Mouse (Mus musculus) urinary bladder, adult 2 months (tissue): ENCODE data around the gene Zbtb7b. TPM values are rescaled to one million over a fixed set of nuclear protein-coding genes. Genes with fewer than 3 reads are reported as not detected.

Source experiments
- DNase-seq: peaks from one replicate; pipeline ENCODE4 v3.0.0; 2022; ENCODE audit warnings: low spot score
- polyA plus RNA-seq: library from polyadenylated mRNA; depleted of rRNA; stranded (reverse); fragments of >200 nt; gene quantifications from 2 replicates; pipeline ENCODE4 v1.2.3, GENCODE M21; 2012; rRNA removed

Zbtb7b gene
- polyA plus RNA-seq, 1 experiment, result 36.4 TPM

- DNase-seq, result no peak
Measured at GRCm38 (mm10) chr3:89337062-89337720, 57.4 kb downstream of the Zbtb7b start.

GRCm38 (mm10) chr3:89336529-89336928 is 58.0 kb downstream of the Zbtb7b start:
- no peak for DNase-seq

- DNase-seq, result no peak
Measured at GRCm38 (mm10) chr3:89333053-89333452, 61.5 kb downstream of the Zbtb7b start.

- no peak for DNase-seq
Measured at GRCm38 (mm10) chr3:89332476-89332875, 62.1 kb downstream of the Zbtb7b start.

- no peak for DNase-seq
Measured at GRCm38 (mm10) chr3:89332013-89332412, 62.6 kb downstream of the Zbtb7b start.

- no peak for DNase-seq
Measured at GRCm38 (mm10) chr3:89331561-89331960, 63.0 kb downstream of the Zbtb7b start.

GRCm38 (mm10) chr3:89330948-89331347 is 63.6 kb downstream of the Zbtb7b start:
- no peak for DNase-seq

- DNase-seq, result no peak
Measured at GRCm38 (mm10) chr3:89330346-89330745, 64.2 kb downstream of the Zbtb7b start.

- DNase-seq, result no peak
Measured at GRCm38 (mm10) chr3:89328623-89329022, 66.0 kb downstream of the Zbtb7b start.

Other genes with a start within 250 kb of the Zbtb7b start
- 0.44 and 0.49 TPM in 2 replicates for gene Hcn3, start 234.6 kb downstream of the Zbtb7b start, polyA plus RNA-seq
- gene Clk2, start 230.0 kb downstream of the Zbtb7b start, polyA plus RNA-seq, result 73.9 and 89.8 TPM in 2 replicates
- 69.8 and 72.3 TPM in 2 replicates for gene Scamp3, start 217.3 kb downstream of the Zbtb7b start, polyA plus RNA-seq
- gene Fam189b, start 211.6 kb downstream of the Zbtb7b start, polyA plus RNA-seq, result 32.9 and 42.3 TPM in 2 replicates
- gene Gba, start 191.8 kb downstream of the Zbtb7b start, polyA plus RNA-seq, result 58.7 and 60.8 TPM in 2 replicates
- 59.3 and 69.8 TPM in 2 replicates for gene Thbs3, start 179.6 kb downstream of the Zbtb7b start, polyA plus RNA-seq
- 112 and 131 TPM in 2 replicates for gene Mtx1, start 167.7 kb downstream of the Zbtb7b start, polyA plus RNA-seq
- gene Muc1, start 165.7 kb downstream of the Zbtb7b start, polyA plus RNA-seq, result 0.94 and 1.2 TPM in 2 replicates
- gene Krtcap2, start 148.8 kb downstream of the Zbtb7b start, polyA plus RNA-seq, result 67.7 and 77.1 TPM in 2 replicates
- gene Trim46, start 148.5 kb downstream of the Zbtb7b start, polyA plus RNA-seq, result 4.1 and 6.0 TPM in 2 replicates
- gene Dpm3, start 135.4 kb downstream of the Zbtb7b start, polyA plus RNA-seq, result 200 and 251 TPM in 2 replicates
- 128 and 156 TPM in 2 replicates for gene Slc50a1, start 124.2 kb downstream of the Zbtb7b start, polyA plus RNA-seq
- 41.8 and 43.5 TPM in 2 replicates for gene Efna1, start 113.6 kb downstream of the Zbtb7b start, polyA plus RNA-seq
- 0.36 and 0.55 TPM in 2 replicates for gene Efna3, start 71.8 kb downstream of the Zbtb7b start, polyA plus RNA-seq
- gene Efna4, start 56.7 kb downstream of the Zbtb7b start, polyA plus RNA-seq, result 3.4 and 3.7 TPM in 2 replicates
- gene Adam15, start 44.8 kb downstream of the Zbtb7b start, polyA plus RNA-seq, result 96.1 and 101 TPM in 2 replicates
- gene Dcst2, start 32.8 kb downstream of the Zbtb7b start, polyA plus RNA-seq, result 0.24 and 0.41 TPM in 2 replicates
- gene Dcst1, start 29.5 kb downstream of the Zbtb7b start, polyA plus RNA-seq, result 0.07 and 0.33 TPM in 2 replicates
- gene Lenep, start 8.0 kb upstream of the Zbtb7b start, polyA plus RNA-seq, result 1.2 and 1.5 TPM in 2 replicates
- gene Flad1, start 17.1 kb upstream of the Zbtb7b start, polyA plus RNA-seq, result 30.8 and 34.6 TPM in 2 replicates
- 21.7 and 29.6 TPM in 2 replicates for gene Cks1b, start 23.6 kb upstream of the Zbtb7b start, polyA plus RNA-seq
- 85.7 and 87.7 TPM in 2 replicates for gene Shc1, start 23.7 kb upstream of the Zbtb7b start, polyA plus RNA-seq
- 34.0 and 38.0 TPM in 2 replicates for gene Pygo2, start 35.4 kb upstream of the Zbtb7b start, polyA plus RNA-seq
- gene Pbxip1, start 41.9 kb upstream of the Zbtb7b start, polyA plus RNA-seq, result 167 and 208 TPM in 2 replicates
- gene Pmvk, start 59.8 kb upstream of the Zbtb7b start, polyA plus RNA-seq, result 21.5 and 23.3 TPM in 2 replicates
- gene Kcnn3, start 125.4 kb upstream of the Zbtb7b start, polyA plus RNA-seq, result 10.6 and 16.4 TPM in 2 replicates